Mouse (Mus musculus) c-Kit-positive CD71-negative TER-119-negative erythroid progenitor cells, embryonic 14.5 days (primary cell): ENCODE measurements at regions not wholly inside any gene's neighbourhood (a gene's known extent, or its start where the extent isn't known, plus 50 kb on each side); places are given as distances from the start of the nearest gene placed in this dataset.

ENCODE experiments used
- DNase-seq: peaks from one replicate; pipeline ENCODE4 v3.0.0-alpha.2; 2013; ENCODE audit warnings: low read depth

DNA sequence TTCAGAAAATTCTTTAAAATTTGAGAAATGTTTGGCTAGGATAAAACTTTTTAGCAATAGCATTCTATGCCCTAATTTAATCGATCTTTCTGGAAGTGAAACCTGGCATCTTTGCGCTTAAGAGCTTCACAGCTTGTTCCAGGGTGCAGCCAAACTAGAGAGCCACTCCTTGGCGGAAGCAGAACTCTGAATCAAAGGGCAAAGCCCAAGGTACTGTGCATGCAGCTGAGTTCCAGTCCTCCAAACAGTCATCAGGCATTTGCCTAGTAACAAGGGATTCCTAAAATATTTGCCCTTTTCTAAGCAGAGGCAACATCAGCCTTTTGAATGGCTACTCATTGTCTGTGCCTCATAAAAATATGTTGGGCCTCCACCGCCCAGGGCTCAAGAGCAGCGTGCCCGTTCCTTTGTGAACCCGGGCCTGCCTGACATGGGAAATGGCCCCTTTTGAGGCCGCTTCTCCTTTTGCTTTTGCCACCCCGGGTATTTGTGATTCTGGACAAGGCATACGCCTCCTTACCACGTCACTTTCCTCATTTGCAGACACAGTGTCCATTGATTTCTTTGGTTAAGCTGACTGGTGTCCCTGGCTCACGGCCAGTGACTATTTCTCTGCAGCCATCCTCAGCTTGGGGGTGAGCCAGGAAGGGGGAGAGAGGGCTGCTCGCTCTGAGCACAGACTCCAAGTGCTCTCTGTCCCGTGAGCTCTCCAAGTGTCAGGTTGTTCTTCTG lies 402.2 kb upstream of the Smim15 start:
- DNase-seq: no peak

DNA sequence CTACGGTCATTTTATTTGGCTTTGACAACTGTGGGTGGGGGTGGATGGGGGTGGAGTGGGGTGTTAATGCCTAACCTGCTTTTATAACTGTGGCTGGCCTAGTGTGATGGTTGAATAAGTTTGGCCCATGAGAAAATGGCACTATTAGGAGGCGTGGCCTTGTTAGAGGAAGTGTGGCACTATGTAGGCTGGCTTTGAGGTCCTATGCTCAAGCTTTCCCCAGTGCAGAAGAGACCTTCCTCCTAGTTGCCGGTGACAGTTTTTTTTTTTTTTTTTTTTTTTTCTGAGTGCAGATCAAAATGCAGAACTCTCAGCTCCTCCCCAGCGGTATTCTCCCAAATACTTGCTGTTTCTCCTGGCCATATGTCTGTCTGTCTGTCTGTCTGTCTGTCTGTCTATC lies 404.6 kb upstream of the Smim15 start:
- no peak for DNase-seq

DNA sequence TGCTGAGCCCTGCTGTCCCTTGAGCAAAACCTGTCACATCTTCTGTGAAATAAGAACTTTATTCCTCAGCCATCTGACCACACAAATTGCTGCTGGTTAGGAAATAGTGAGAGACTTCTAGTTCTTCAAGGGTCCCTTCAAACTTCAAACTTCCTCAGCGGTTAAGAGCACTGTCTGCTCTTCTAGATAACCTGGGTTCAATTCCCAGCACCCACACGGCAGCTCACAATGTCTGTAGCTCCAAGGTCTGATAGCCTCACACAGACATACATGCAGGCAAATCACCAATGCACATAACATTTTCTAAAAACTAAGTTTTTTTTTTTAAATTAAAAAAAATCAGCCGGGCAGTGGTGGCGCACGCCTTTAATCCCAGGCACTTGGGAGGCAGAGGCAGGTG lies 407.0 kb upstream of the Smim15 start:
- DNase-seq: no peak

DNA sequence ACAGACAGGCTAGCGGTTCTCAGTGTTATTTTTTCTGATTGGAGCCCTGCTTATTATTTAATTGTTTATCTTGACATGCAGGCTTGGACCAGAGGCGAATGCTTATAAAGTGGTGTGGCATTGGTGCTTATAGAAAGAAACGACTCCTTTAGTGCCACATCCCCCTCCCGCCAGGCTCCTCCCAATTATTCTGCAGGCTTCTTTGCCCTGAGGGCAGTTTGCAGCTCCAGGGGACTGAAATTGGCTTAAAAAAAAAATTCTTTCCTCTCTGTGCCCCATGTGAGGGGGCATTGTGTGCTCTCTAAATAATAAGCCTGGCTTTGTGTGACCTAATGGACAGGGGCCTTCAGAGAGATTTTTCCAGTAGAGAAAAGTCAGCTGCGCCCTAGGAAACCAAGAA lies 409.1 kb upstream of the Smim15 start:
- no peak for DNase-seq

DNA sequence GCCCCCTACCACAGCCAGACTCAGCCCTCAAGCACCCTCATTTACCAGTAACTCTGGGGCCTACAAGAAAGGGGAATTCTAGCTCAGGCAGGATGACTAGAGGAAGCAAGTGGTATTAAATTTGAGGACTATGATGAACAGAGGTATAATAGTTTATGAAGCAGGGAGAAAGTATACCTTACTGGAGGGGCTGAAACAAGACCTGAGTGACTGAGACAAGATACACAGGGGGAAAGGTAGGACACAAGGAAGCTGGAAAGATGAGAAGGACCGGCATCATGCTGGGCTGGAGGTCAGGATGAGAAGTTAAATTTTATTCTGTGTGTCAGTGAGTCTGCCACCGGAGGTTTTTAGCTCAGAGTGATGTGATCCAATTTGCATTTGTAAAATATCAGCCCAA lies 417.2 kb upstream of the Smim15 start:
- DNase-seq: no peak

DNA sequence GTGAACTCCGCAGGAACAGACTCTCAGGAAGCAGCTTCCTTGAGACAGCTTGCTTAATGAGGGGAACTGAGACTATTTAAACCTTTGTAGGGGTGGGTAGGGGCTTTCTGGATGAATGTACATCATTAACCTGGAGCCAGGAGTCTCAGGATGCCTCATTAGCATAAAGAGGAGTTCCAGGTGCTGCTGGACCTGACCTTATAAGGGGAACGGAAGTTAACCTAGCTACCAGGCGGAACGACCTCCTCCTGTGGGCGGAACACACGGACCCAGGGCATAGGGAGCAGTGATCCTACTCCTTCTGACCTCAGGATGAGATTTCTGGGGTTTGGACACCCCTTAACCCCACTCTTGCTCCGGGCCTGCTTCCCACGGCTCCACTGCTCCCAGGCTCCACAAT lies 417.6 kb upstream of the Smim15 start:
- DNase-seq: no peak

DNA sequence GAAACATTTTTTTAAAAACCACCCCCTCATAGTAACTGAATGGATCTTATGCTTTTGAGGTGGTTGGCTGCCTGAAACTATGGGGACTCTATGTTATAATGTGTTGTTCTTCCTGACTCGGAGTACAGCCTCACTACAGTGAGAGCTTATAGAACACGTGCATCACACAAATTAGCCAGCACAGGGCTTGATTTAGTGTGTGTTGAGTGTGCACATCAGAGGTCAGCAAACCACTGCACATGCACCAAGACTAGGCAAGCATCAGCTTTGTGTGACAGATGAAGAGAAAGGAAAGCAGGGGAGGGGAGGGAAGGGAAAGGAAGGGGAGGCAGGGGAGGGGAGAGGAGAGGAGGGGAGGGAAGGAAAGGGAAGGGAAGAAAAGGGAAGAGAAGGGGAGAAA lies 422.9 kb upstream of the Smim15 start:
- DNase-seq: no peak

DNA sequence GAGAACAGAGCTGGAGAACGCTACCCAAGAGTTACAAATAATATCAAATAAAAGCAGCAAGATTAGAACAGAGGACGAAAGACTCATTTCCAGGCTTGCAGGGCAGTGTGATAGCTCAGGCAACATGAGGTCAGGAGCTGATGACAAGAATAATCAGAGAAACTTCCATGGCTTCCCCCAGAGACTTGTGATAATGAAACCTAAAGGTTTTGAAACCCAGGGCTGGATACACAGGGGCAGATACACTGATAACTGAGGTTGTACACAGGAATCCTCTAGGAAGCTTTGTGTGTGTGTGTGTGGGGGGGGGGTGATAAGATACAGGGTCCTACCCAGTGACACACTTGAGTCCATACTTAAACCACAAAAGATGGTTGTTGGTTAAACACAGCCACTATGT lies 423.4 kb upstream of the Smim15 start:
- DNase-seq: no peak

DNA sequence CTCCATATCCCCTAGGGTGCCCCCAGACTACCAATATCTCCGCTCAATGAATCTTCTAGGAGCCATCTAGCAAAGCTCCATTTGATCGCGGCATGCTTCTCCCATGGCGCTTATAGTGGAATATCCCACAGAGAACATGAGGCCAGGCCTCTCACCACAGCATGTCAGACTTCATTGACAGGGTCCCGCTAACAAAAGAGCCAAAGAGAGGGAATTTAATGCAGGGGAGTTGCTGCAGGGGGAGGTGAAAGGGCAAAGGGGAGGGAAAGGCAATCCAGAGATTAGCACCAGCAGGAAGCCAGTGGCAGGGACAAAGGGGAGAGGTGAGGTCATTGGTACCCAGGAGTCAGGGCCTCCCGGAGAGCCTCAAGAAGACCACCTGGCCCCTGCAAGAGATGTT lies 424.0 kb upstream of the Smim15 start:
- DNase-seq: no peak

DNA sequence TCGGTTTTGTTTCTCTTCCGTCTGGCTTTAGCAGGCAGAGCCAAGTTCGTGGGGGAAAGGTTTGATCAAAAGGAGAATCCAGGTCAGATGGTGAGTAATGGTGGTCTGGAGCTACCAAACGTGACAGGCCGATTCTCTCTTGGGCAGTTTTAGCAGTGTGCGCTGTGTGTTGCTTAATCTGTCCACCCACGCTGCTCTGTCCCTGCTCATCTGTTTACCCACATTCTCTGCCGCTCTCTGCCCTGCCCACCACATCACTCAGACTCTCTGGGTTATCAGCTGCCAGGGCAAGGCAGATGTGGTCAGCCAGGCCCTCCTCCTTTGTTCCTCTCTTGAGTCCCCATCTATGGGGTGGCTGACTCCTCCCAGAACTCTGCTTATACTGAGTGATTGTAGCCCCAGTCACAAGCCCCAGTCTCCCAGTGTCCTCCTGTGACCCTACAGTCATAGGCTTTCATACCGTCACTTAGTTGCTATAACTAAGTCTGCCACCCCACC lies 424.8 kb upstream of the Smim15 start:
- peak; percentile 42 for DNase-seq

DNA sequence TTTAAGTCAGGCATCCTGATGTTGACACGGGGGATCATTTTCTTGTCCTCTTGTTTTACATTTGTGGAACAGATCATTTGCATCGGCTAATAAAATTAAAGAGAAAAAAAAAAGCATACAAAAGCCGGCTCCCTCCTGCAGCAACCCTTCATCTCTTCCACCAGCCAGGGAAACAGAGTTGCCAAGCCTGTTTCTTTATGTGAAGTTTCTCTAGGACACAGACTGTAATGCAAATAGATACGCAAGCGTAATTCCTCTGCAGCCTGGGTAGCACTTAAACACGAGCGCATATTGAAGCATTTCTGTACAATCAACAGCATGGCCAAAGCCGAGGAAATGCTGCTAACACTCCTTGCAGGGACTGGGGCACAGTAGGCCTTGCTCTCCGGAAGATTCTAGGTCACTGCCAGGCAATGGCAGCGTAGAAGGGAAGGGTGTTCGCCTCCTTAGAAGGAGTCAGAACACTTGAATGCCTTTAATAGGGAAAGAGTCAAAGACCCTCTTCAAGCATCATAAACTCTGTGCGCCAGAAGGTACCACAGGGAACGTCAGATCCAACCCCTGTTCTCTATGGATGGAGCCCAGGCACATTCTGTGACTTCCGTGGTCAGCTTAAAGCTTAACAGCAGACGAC lies 425.3 kb upstream of the Smim15 start:
- DNase-seq: no peak

DNA sequence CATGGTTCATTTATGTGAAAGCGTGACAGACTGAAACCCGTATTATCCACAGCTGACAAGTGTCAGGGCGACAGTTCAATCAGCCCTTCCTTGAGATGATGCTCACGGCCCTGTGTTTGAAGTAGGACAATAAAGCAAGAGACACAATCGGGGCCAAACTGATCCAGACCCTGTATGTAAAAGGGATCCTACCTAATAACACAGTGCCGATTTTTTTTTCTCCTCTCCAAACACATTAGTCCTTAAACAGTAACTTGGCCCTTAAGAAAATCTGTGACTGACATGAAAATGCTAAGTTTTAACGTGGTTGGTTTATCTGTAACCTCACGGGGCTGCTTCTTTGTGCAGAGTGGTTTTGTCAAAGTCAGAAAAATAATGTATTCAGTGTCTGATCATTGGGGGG lies 425.9 kb upstream of the Smim15 start:
- DNase-seq: no peak

DNA sequence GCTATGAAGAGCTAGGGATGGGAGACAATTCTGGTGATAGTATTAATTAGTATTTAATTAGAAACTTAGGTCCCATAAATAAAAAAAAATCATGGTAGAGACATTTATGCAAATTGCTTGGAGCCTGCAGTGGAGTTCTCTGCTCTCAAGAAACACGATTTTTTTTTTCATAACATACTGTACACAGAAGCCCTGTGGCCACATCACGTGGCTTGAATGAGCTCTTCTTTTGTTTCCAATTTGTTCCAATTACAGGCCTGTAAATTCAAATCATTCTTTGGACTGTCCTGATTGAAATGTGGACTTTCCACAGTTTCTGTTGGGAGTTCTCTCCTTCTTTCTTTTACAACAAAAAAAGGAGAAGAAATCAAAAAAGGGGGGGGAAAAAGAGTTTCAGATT lies 426.7 kb upstream of the Smim15 start:
- DNase-seq: no peak

DNA sequence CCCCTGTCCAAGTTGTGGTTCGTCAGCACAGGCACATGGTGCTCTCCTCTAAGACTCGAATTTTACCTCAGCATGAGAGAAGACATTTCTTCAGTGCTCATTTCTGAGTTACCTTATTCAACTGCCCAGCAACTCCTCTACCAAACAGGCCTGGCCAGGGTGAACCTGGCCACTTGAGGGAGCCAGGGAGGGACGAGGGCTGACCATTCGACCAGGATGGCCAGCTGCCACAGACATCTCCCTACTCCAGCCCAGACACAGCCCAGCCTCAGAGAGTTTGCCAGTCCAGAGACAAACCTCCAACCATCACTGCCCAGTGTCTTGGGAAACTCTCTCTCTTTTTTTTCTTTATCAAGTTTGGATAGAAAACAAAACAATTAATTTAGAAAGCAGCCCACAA lies 427.5 kb upstream of the Smim15 start:
- no peak for DNase-seq

DNA sequence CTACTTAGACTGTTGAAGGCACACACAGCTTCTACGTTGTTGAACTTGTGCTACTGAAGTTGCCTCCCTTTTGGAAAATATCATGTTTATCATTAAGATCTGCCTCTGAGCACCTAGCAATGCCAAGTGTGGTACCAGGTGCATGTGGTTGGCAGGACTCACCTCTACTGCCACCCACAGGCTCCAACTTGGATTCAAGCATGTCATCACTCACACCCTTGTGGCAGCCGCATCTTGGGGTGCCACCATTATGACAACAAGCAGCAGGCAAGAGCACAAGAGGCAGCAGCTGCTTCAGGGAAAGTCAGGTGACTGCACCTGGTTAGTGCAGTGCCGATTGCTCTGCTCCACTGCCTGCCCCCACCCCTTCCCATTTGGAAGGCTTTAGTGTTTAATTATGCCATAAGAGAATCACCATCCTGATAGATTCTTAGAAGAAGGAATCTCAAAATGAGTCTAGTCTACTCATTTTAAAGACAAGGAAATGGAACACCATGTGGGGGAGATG lies 435.2 kb upstream of the Smim15 start:
- no peak for DNase-seq

DNA sequence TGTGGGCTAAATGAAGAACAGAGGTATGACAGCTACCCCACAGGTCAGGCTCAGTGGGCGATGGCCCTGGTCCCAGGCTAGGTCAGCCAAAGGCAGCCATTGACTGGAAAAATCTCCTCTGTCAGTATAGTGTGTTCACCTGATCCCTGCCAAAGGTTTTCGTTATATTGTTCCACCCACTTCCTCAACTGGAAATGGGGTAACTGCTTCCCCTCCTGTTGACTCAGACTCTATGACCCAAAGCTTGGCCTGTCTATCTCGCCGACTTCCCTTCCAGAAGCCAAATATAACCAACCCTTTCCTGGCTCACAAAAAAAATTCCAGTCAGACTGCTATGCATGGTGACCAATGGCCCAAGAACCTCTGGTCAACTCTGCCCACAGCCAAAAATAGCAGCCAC lies 437.0 kb upstream of the Smim15 start:
- no peak for DNase-seq

DNA sequence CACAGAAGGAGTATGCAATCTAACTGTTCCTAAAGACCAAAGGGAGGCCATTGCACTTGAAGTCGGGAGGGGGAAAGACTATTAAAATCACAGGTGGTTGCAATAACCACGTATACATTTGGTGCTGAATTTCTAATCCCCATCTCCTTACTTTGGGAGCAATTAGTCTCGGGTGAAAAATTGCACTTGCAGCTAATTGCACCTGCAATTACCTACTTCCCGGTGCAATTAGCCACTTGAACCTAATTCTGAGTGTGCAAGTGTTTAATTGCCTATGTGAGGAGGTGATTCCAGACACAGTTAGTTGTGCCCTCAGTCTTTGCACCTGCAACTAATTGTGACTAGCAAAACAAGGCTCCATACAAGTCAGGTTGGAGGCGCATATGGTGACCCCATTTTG lies 442.1 kb upstream of the Smim15 start:
- no peak for DNase-seq

DNA sequence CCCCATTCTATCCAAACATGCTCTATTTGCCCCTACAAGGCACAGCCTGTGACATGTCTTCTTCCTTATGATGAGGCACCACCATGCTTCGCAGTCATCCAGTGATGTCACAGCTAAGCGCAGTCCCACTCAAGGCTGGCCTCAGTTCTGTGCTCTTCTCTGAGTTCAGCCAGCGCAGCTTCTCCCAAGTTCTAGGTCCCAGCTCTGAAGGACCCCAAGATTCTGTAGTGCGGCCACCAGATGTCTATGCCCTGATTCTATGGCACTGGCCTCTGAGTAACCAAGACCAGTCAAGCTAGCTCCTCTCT lies 443.2 kb upstream of the Smim15 start:
- no peak for DNase-seq

DNA sequence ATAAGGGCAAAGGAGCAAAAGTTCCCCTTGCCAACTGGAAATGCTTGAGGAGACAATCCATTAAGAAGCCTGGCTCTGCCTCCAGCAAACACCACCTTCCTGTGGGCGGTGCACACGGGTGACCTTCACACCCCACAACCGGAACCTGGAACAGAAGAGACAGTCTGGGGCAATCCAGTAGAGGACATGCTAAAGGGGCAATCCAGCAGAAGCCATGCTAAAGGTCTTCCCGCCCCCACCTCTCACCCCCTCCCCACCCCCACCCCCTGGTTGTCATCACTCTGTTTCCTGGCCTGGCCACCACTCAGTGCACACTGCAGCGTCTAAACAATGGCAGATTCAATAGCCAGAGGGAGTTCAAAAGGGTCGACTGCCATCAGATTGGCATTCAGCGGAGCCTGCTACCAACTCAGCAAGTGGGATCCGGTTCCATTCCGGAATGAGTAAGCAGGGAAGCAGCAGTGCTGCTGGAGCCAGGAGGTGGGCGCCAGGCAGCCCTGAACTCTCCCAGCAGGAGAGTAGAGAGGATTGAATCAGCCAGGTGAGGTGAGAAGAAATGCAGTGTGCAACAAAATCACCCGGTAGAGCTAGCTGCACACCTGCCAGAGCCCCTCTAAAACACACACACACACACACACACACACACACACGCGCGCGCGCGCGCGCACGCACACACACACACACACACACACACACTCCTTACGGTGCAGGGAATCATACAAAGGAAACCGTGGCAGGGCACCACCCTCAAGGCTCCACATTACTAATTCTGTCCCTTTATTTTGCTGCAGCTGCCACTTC lies 443.7 kb upstream of the Smim15 start:
- no peak for DNase-seq

DNA sequence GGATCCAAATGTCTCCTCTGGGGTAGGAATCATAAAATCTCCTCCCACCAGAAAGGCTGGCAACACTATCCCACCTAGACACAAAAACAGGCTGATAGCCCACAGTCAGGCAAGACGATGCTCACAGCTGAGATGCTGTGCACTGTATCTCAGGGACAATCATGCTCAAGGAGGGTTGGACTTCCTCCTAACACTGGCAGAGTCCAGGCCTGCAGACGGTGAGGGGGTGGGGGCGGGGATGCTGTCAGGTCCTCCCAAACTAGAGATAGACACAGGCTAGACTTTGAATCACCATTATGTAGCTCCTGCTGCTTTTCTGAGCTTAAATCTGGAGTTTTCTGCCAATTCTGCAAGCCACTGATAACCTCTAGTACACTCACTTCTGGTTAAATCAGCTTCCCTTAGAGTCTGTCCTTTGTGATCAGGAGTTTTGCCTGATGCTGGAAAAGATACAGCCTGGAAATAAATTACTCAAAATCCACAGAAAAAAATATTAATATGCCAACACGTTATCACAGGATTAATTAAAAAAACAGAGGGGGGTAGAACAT lies 445.1 kb upstream of the Smim15 start:
- no peak for DNase-seq

DNA sequence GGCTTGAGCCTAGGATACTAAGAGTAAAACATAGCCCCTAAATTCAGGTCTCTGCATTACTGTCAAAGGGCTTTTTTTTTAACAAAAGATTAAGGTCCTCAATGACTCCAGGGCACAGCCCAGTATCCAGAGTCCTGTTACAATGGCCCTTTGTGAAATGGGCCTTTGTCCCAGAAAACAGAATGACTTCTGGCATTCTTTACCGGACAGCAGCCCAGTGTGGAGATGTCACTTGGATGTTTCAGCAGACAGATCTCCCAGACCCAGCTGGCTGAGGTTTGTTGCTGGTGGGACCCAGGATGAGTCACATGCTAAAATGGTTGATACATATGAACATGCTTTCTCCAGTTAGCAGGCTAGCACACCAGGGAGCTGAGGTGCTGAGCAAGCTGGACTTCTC lies 445.9 kb upstream of the Smim15 start:
- DNase-seq: no peak

DNA sequence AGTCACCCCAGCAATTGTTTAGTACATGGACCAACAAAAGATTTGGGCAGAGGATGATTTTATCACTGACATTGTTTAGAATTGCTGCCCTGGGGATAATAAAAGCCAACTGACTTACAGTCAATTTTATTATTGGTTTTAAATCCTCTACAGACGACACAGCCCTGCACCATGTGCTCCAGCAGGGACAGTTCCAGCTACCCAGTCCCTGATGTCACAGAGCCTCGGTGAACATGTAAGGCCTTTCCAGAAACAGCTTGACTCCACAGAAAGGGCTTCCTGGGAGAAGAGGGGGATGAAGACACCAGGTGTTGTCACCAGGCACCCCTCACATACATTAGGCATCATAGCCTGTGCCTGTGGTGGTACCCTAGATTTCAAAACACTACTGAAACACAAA lies 447.0 kb upstream of the Smim15 start:
- no peak for DNase-seq

DNA sequence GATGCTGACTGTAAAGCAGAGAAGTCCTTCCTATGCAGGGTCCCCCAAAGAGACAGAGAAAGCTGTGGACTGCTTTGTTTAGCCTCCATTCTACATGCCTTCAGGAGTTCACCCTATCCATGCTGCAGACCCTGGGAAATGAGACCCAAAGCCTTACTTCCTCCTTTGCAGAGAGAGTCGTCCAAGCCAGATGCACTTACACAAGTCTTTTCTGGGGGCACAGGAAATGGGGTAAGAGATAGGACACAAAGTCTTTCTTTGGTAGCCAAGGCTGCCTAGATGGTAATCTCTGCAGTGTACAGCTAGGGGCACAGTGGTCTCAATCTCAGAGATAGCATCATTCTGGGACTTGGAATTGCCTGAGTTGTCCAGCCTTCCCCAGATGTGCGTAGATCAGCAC lies 448.1 kb upstream of the Smim15 start:
- DNase-seq: no peak
